Mouse (Mus musculus): ENCODE results near the gene Cd24a. TPM values are rescaled to one million over a fixed set of nuclear protein-coding genes. Genes with fewer than 3 reads are reported as not detected.
A peak's percentile ranks its signal among the peaks of the same experiment; 100 is the strongest.

Cd24a gene
- polyA plus RNA-seq, 1 experiment from 2014 or later = 838 TPM

DNA sequence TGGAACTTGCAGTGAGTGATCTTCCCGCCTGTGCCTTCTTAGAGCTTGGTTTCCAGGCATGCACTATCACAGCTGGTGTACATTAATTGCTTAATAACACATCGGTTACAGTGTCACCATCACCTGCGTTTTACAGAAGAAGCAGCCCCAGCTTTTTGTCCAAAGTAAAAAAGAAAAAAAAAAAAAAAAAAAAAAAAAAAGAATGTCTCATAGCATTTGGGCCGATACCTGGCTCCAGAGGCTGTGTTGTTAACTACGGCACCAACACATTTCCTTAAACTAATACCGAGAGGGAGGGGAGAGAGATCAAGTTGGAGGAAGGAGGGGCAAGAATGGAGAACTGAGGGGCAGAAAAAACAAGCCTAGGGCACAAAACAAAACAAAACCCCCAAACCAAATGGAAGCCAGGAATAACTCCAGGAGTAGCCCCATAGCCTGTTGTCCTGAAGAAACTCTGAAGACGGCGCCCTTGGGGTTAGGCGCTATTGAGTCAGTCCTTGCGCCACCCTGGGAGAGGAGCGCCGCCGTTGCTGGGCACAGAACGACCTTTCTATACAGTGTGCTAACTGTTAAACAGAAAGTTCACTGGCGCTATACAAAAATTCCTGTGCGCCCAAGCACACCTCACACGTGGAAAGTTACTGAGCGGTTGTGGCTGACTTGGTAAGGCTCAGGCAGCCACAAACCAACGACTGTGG lies 636 bp upstream of the Cd24a start:
- ATAC-seq (ENCODE audit: insufficient number of reproducible peaks, low FRiP score, low TSS enrichment, low read depth) = 0 out of 2 replicates have a peak, but pooled peaks have one; percentile 2
- Histone ChIP-seq H3K4me3 (ENCODE audit: low read depth, low read length) (peak overlapping the region; percentile 84), H3K36me3 (ENCODE audit: control insufficient read depth, insufficient read depth, low read length) (peaks cover 5% of the 10 kb centered on the region; the same call in 1 of the 2 replicates), H3K9me3 (ENCODE audit: control insufficient read depth, low read length) (no peaks in the 10 kb centered on the region), H3K4me1 (ENCODE audit: control insufficient read depth, insufficient read depth, low read length) (0 out of 2 replicates have a peak, but pooled peaks cover 5% of the 10 kb centered on the region), H3K4me2 (ENCODE audit: low read depth, severe bottlenecking) (peak overlapping the region; percentile 69), H3K27me3 (ENCODE audit: control insufficient read depth, insufficient read depth, low read length) (no peaks in the 10 kb centered on the region), H3K9ac (ENCODE audit: low read length) (peak overlapping the region; percentile 97), H3K27ac (replicated peaks; ENCODE audit: low read depth, low read length) (peak overlapping the region; percentile 99)
- WGBS = 12% methylated on average over 19 of the region's 19 CpGs
- peak; percentile 81 for DNase-seq (ENCODE audit: low spot score)

DNA sequence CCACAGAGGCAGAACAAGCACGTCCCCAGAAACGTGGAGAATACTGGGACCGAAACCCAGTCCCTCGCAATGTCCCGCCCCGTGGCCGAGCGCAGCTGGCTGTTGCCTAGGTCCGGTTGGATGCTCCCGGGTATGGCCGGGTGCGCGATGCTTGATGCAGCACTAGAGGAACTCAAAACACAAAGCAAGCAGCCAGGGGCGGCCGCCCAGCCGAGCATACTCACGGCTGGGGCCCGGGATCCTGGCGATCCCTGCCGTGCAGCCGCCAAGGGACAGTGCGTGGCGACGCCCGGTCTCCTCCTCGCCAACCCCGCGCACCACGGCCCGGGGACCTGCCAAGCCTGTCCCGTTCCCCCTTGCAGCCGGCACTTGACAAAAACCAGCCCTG lies 276 bp downstream of the Cd24a start:
- Histone ChIP-seq H3K4me3 (ENCODE audit: low read depth, low read length) (peak overlapping the region; percentile 84), H3K36me3 (ENCODE audit: control insufficient read depth, insufficient read depth, low read length) (peaks cover 12% of the 10 kb centered on the region; the same call in 1 of the 2 replicates), H3K27me3 (ENCODE audit: control insufficient read depth, insufficient read depth, low read length) (no peaks in the 10 kb centered on the region), H3K4me2 (ENCODE audit: low read depth, severe bottlenecking) (peak overlapping the region; percentile 69), H3K4me1 (ENCODE audit: control insufficient read depth, insufficient read depth, low read length) (0 out of 2 replicates have a peak, but pooled peaks cover 5% of the 10 kb centered on the region), H3K9ac (ENCODE audit: low read length) (peak overlapping the region; percentile 97), H3K27ac (replicated peaks; ENCODE audit: low read depth, low read length) (peak overlapping the region; percentile 99), H3K9me3 (ENCODE audit: control insufficient read depth, low read length) (no peaks in the 10 kb centered on the region)
- ATAC-seq (ENCODE audit: insufficient number of reproducible peaks, low FRiP score, low TSS enrichment, low read depth) = peak; percentile 61
- peak; percentile 87 for DNase-seq (ENCODE audit: low spot score)
- under 1% methylated on average over 32 of the region's 32 CpGs for WGBS

DNA sequence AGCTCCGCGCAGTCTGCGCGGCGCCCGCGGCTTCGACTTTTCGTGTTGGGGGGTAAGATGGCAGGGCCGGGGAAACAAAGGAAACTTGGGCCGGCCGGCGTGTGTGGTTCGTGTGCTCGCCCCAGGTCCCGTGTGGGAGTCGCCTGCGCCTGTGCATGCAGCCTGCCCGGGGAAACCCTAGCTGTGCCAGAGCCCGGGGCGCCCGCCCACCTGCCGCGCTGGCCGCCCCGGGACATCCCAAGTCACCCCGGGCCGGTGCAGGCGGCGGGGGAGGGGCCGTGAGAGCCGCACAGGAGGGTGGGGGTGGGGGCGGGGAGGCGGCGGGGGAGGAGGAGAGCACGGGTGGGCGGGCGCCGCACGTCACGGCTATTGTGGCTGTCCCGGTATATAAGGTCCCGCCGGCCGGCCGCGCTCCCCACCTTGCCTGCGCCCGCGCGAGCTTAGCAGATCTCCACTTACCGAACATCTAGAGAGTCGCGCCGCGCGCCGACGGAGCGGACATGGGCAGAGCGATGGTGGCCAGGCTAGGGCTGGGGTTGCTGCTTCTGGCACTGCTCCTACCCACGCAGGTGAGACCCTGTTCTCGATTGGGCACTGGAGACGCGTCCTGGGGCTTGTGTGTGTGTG lies 783 bp downstream of the Cd24a start:
- H3K36me3 ChIP-seq (ENCODE audit: control insufficient read depth, insufficient read depth, low read length) = peaks cover 14% of the 10 kb centered on the region; the same call in 1 of the 2 replicates
- no peaks in the 10 kb centered on the region for H3K27me3 ChIP-seq (ENCODE audit: control insufficient read depth, insufficient read depth, low read length)
- peak overlapping the region; percentile 84 for H3K4me3 ChIP-seq (ENCODE audit: low read depth, low read length)
- peak overlapping the region; percentile 99 for H3K27ac ChIP-seq (replicated peaks; ENCODE audit: low read depth, low read length)
- ATAC-seq (ENCODE audit: insufficient number of reproducible peaks, low FRiP score, low TSS enrichment, low read depth) (peak; percentile 88), DNase-seq (ENCODE audit: low spot score) (peak; percentile 97)
- peak overlapping the region; percentile 97 for H3K9ac ChIP-seq (ENCODE audit: low read length)
- peak overlapping the region; percentile 69 for H3K4me2 ChIP-seq (ENCODE audit: low read depth, severe bottlenecking)
- H3K4me1 ChIP-seq (ENCODE audit: control insufficient read depth, insufficient read depth, low read length) = 0 out of 2 replicates have a peak, but pooled peaks cover 5% of the 10 kb centered on the region
- under 1% methylated on average over 51 of the region's 65 CpGs for WGBS
- no peaks in the 10 kb centered on the region for H3K9me3 ChIP-seq (ENCODE audit: control insufficient read depth, low read length)

GRCm38 (mm10) chr10:43579381-43580261 lies 1.5 kb downstream of the Cd24a start:
- peak overlapping the region; percentile 99 for H3K27ac ChIP-seq (replicated peaks; ENCODE audit: low read depth, low read length)
- WGBS = under 1% methylated on average over 49 of the region's 49 CpGs
- H3K27me3 ChIP-seq (ENCODE audit: control insufficient read depth, insufficient read depth, low read length) = no peaks in the 10 kb centered on the region
- H3K9ac ChIP-seq (ENCODE audit: low read length) = peak overlapping the region; percentile 97
- peak overlapping the region; percentile 84 for H3K4me3 ChIP-seq (ENCODE audit: low read depth, low read length)
- peak overlapping the region; percentile 69 for H3K4me2 ChIP-seq (ENCODE audit: low read depth, severe bottlenecking)
- peak; percentile 16; the same call in 1 of the 2 replicates for ATAC-seq (ENCODE audit: insufficient number of reproducible peaks, low FRiP score, low TSS enrichment, low read depth)
- DNase-seq (ENCODE audit: low spot score) = peak; percentile 77
- H3K4me1 ChIP-seq (ENCODE audit: control insufficient read depth, insufficient read depth, low read length) = 0 out of 2 replicates have a peak, but pooled peaks cover 5% of the 10 kb centered on the region
- H3K9me3 ChIP-seq (ENCODE audit: control insufficient read depth, low read length) = no peaks in the 10 kb centered on the region
- peaks cover 19% of the 10 kb centered on the region; the same call in 1 of the 2 replicates for H3K36me3 ChIP-seq (ENCODE audit: control insufficient read depth, insufficient read depth, low read length)

DNA sequence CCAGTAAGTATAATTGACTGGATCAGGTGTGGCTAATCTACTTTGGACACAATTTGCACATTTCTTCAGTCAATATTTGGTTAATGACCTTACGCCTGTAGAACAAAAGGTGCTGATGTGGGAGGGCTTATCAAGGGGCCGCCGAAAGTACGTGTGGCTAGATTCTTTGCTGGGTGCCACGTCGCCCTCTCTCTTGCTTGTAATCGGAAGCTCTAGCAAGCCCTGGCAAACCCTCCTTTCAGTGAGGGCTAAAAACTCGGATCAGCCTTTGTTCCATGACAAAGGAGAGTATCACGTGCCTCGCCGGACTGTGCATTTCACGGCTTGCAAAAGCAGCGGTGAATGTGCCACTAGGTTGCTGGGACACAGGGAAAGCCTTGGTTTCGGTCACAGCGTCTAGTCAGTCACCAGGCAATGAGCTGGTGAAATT lies 2.6 kb downstream of the Cd24a start:
- no peak for ATAC-seq (ENCODE audit: insufficient number of reproducible peaks, low FRiP score, low TSS enrichment, low read depth)
- Histone ChIP-seq H3K4me3 (ENCODE audit: low read depth, low read length) (peak overlapping the region; percentile 84), H3K36me3 (ENCODE audit: control insufficient read depth, insufficient read depth, low read length) (peaks cover 19% of the 10 kb centered on the region; the same call in 1 of the 2 replicates), H3K4me1 (ENCODE audit: control insufficient read depth, insufficient read depth, low read length) (0 out of 2 replicates have a peak, but pooled peaks cover 5% of the 10 kb centered on the region), H3K27me3 (ENCODE audit: control insufficient read depth, insufficient read depth, low read length) (no peaks in the 10 kb centered on the region), H3K9ac (ENCODE audit: low read length) (peak overlapping the region; percentile 97), H3K9me3 (ENCODE audit: control insufficient read depth, low read length) (no peaks in the 10 kb centered on the region), H3K27ac (replicated peaks; ENCODE audit: low read depth, low read length) (peak overlapping the region; percentile 79), H3K4me2 (ENCODE audit: low read depth, severe bottlenecking) (peak overlapping the region; percentile 69)
- 0% methylated on average over 15 of the region's 15 CpGs for WGBS
- peak; percentile 86 for DNase-seq (ENCODE audit: low spot score)

DNA sequence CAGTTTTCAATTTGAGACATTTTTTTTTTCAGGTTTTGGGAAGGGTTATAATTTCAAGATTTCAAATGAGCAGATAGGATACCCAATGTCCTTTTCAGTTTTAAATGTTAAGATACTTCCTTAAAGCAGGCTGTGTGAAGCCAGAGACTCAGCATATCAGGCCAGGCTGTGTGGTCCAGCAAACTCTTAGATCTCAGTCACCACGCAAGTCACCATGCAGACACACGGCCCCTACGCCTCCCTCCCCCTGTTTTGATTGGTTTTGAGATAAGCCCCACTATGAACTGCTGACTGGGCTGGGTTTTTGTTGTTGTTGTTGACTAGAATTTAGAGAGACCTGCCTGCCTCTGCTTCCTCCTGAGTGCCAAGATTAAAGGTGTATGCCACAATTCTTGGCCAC lies 3.2 kb downstream of the Cd24a start:
- Histone ChIP-seq H3K4me2 (ENCODE audit: low read depth, severe bottlenecking) (peak overlapping the region; percentile 69), H3K4me3 (ENCODE audit: low read depth, low read length) (peak overlapping the region; percentile 84), H3K27ac (replicated peaks; ENCODE audit: low read depth, low read length) (no peak overlapping the region), H3K4me1 (ENCODE audit: control insufficient read depth, insufficient read depth, low read length) (0 out of 2 replicates have a peak, but pooled peaks cover 5% of the 10 kb centered on the region), H3K9me3 (ENCODE audit: control insufficient read depth, low read length) (no peaks in the 10 kb centered on the region), H3K27me3 (ENCODE audit: control insufficient read depth, insufficient read depth, low read length) (no peaks in the 10 kb centered on the region), H3K36me3 (ENCODE audit: control insufficient read depth, insufficient read depth, low read length) (peaks cover 19% of the 10 kb centered on the region; the same call in 1 of the 2 replicates), H3K9ac (ENCODE audit: low read length) (peak overlapping the region; percentile 97)
- DNase-seq (ENCODE audit: low spot score) (peak; percentile 53), ATAC-seq (ENCODE audit: insufficient number of reproducible peaks, low FRiP score, low TSS enrichment, low read depth) (no peak)
- WGBS = 54% methylated on average over 3 of the region's 3 CpGs

- Histone ChIP-seq H3K27ac (replicated peaks; ENCODE audit: low read depth, low read length) (no peak overlapping the region), H3K4me1 (ENCODE audit: control insufficient read depth, insufficient read depth, low read length) (peaks cover 4% of the 10 kb centered on the region), H3K36me3 (ENCODE audit: control insufficient read depth, insufficient read depth, low read length) (peaks cover 19% of the 10 kb centered on the region; the same call in 1 of the 2 replicates), H3K4me3 (ENCODE audit: low read depth, low read length) (no peak overlapping the region), H3K27me3 (ENCODE audit: control insufficient read depth, insufficient read depth, low read length) (no peaks in the 10 kb centered on the region), H3K4me2 (ENCODE audit: low read depth, severe bottlenecking) (no peak overlapping the region), H3K9ac (ENCODE audit: low read length) (no peak overlapping the region), H3K9me3 (ENCODE audit: control insufficient read depth, low read length) (no peaks in the 10 kb centered on the region)
- ATAC-seq (ENCODE audit: insufficient number of reproducible peaks, low FRiP score, low TSS enrichment, low read depth) (no peak), DNase-seq (ENCODE audit: low spot score) (no peak)
- WGBS = 93% methylated on average over 4 of the region's 4 CpGs
Measured at GRCm38 (mm10) chr10:43584538-43584937, 6.5 kb downstream of the Cd24a start.
